Mouse (Mus musculus) 3T3-L1 (cell line): ENCODE results near the gene Atp23.

ENCODE experiments used
- DNase-seq: peaks from one replicate; pipeline ENCODE4 v3.0.0-alpha.2; 2015; ENCODE audit warnings: low read depth, low spot score

Gene Atp23

DNA sequence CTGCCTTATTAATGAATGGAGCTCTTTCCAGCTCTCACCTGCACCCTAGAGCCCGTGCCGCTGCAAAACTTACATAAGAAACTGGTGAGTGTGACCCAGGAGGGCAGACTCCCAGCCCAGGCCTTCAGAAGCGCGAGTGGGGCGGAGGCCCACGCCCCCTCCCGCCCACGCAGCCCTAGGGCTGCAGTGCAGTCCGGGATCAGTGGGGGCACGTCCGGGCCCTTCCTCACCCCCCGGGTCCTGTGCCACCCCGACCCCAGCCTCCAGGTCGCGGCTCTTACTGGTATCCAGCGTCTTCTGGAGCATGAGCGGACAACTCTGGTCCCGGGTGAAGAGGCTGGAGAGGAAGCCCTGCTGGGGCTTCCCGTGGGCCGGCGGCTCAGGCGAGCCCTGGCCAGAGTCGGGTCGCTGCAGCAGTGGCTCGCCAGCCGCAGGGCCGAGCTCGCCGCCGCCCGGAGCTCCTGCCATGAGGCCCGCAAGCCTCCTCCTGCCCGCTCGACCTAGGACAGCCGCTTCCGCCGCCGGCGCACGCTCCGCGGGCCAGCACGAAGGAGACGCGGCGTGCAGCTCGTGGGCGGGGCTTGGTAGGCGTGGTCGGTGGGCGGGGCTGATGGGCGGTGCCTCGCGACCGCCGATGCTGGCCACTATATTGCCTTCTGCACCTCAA is at the start of gene Atp23:
TSS of gene Atp23 (minus strand) at position 535 of the 667 bp plus-strand sequence.
- DNase-seq = peak; percentile 78

DNA sequence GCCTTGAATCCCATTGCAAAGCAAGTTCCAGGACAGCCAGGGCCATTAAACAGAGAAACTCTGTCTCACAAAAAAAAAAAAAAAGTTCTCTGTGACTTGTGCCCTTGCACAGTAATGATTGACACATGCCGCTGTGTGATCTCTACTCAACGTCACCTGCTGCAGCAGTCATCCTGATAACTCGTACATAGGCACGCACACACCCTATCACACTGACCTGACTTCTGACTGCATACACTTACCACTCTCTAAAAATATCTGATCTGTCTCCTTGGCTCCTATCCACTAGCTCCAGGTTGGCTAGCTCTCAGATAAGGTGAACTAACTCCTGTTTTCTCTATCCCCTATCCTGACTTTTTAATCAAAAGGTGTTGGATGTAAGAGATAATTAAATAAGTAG is 49.4 kb upstream of the Atp23 start:
- no peak for DNase-seq

GRCm38 (mm10) chr10:126949824-126950223 is 48.7 kb upstream of the Atp23 start:
- DNase-seq = no peak

DNA sequence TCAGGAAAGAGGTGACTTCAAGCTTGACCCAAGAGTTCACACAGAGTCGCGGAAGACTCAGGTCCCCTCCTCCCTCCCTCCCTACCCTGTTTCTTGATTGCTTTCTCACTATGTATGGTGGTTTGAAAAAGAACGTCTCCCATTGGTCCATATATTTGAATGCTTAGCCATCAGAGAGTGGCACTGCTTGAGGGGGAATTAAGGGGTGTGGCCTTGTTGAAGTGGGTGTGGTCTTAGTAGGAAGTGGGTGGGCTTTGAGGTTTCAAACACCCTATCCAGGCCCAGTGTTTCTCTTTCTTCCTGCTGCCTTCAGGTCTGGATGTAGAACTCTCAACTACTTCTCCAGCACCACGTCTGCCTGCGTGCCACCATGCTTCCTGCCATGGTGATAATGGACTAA is 44.4 kb upstream of the Atp23 start:
- no peak for DNase-seq

DNA sequence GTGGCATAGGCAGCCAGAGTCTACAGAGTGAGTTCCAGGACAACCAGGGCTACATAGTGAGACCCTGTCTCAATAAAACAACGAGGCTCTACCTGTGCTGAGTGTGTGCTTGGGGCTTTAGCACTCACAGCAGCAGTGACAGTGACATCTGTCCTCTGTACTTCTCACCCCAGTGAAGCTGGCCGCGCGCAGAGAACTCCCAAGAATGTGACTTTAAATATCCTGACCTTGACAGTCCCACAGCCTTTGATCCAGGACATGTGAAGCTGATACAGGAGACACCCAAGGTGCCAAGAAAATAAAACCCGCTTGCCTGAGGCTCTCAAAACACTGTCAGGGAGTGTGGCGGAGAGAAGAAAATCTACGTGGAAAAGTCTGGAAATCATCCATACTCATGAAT is 39.8 kb upstream of the Atp23 start:
- DNase-seq = no peak

DNA sequence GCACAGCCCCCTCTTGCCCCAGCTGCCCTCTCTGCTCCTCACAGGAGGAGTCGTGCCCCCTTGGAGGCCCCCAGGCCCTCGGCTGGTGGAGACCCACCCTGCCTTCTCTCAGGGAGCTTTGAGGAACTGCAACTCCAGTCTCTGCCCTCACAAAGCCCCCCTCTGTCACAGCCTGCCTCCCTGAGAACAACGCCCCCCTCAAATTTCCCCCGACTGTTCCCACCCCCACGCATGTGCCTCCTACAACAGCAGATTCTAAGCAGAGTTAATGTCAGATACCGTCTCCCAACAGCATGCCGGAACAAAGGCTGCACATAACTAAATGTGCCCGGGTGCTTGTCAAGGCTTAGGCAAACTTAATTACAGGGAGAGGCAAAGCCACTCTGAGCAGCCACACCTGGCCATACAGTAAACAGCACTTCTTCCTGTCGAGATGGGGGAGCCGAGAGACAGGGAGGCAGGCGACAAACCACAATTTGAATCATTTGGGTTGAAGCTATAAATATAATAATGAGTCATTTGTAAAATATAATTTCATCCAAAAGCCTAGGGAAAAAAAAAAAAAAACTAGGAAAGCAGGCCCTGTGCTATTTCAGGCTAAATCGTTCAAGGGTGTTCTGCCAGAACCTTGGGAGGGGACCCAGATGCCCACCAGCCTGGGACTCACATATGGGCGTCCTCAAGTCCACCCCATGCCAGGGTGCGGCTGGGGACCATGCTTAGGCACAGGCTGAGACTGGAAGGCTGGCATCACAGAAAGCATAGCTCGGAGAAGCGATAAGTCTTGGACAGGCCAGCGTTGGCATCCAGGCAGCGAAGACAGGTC is 34.6 kb upstream of the Atp23 start:
- peak; percentile 62 for DNase-seq

DNA sequence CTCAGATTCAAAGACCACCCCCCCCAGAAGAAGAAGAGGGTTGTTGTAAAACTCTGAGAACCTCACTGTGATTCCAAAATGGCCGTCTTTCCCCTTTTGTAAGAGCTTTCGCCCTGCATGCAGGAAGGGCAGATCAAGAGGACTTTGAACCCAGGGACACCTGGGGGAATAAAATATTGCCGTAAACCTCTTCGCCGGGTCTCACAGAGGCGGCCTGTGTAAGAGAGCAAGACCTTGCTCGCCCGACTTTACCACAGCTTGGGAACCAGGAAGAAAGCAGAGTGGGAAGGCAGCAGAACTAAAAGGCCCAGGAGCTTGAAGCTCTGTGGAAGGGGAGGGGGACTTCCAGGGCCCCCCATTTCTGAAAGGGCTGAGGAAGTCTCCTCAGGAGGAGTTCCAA is 34.0 kb upstream of the Atp23 start:
- no peak for DNase-seq

- DNase-seq = no peak
Measured at GRCm38 (mm10) chr10:126934561-126934960, 33.4 kb upstream of the Atp23 start.

GRCm38 (mm10) chr10:126931760-126932139 is 30.6 kb upstream of the Atp23 start:
- DNase-seq = no peak

GRCm38 (mm10) chr10:126931123-126931759 is 30.1 kb upstream of the Atp23 start:
- DNase-seq = peak; percentile 17

GRCm38 (mm10) chr10:126930270-126931121 is 29.3 kb upstream of the Atp23 start:
- peak; percentile 66 for DNase-seq

GRCm38 (mm10) chr10:126929543-126929942 is 28.4 kb upstream of the Atp23 start:
- no peak for DNase-seq

GRCm38 (mm10) chr10:126928819-126929206 is 27.7 kb upstream of the Atp23 start:
- DNase-seq = no peak

DNA sequence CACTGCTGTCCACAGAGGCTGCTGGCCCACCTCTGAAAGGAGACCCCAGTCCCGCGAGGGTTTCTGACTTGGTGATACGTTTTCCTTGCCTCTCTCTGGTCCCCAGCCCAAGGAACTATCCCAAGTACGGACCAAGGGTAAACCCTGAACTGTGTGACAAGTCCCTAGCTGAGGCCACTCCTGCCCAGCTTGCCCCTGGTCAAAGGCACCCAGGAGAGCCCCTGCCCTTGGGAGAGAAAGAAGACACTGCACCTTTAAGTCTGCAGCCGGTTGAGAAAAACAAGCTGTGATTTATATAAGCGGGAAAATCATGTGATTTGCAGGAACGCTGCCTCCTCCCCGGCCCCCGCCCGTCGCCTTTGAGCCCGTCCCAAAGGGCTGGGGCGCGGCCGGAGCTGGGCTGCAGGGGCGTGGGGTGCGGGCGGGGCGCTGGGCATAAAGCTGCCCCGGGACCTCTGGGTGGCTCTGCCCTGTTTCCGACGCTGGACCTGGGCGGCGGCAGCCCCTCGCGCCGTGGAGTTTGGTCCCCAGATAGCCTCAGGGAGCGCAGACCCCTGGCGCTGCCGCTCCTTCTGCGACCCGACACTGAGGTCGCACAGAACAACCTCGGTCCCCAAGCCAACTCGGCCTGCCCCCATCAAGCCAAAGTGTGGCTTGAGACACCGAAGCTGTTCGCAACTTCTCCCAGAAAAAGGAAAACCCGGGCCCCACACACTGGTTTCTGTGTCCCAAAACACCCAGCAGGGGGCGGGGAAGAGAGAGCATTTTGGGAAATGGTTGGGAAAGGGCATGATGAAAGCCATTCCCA is 27.1 kb upstream of the Atp23 start:
- DNase-seq = peak; percentile 87

DNA sequence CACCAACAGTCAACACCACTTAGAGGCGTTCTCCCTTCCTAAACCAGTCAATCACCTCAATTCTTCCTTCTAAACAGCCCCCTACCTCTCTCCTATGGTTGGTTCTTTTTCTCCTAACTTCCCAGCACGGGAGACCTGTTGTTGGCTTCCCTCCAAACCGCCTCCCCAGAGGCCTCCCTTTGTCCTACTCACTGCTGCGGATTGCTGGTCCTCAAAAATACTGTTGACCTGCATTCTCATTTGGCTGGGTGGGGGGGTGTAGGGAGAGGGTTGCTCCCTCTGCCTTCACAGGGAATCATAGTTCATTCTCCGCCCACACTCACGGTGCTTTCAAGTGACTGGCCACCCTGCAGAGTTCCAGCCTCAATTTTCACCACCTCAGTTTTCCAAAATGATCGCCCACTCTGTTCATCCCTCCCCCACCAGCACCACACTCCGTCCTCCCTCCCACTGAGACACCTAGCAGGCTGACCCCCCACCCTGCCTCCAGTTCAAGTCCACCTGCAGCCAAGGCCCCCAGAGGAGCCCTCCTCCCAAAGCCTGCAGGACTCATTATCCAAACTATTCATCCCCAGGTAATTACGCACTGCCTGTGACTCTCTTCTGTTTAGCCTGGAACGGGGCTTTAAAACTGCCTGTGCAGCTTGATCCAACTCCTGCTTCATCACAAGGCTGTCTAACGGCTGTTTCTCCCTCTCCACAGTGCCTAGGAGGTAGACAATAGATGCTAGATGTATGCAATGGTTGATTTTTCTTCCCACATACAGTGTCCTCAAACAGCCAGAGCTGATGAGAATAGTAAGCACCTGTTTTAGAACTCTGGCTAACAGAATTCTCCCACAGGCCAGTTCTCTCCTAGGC is 26.2 kb upstream of the Atp23 start:
- DNase-seq = peak; percentile 42

GRCm38 (mm10) chr10:126925391-126925790 is 24.2 kb upstream of the Atp23 start:
- no peak for DNase-seq

DNA sequence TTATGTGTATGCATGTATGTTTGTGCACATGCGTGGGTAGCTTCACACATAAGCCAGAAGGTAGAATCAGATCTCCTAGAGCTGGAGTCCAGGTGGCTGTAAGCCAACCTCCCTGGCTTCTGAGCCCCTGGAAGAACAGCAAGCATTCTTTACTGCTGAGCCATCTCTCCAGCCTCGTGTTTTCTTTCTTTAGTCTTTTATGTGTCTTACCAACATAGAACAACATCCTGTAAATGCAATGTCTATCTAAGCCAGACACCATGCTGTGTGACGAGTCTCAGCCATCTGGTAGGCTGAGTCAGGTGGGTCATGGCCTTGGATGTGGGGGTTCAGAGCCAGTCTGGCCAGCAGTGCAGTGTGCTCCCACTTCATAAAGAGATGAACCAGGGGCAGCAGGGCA is 22.9 kb upstream of the Atp23 start:
- DNase-seq = peak; percentile 82

GRCm38 (mm10) chr10:126920220-126920619 is 19.1 kb upstream of the Atp23 start:
- DNase-seq = peak; percentile 25

- peak; percentile 97 for DNase-seq
Measured at GRCm38 (mm10) chr10:126919067-126919466, 17.9 kb upstream of the Atp23 start.

DNA sequence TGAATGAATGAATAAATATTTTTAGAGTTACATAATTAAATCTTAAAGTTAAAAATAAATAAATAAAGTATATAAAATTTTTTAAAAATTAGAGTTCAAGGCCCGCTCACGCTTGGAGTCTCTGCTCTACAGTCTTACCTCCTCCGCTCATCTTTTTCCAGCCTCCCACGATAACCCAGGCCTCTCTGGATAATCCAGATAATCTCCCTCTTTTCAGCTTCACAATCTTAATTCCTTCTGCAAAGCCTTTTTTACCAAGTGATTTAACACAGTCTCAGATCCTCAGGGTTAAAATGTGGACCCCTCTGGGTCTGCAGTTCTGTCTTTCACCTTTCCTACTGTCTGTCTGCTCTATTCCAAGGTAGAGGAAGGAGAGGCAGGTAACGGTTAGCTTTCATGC is 13.1 kb upstream of the Atp23 start:
- no peak for DNase-seq
